Mouse (Mus musculus) bone marrow, adult 2 months (tissue): ENCODE data around the gene Gm26602. TPM values are rescaled to one million over a fixed set of nuclear protein-coding genes. Genes with fewer than 3 reads are reported as not detected.

Experiments used
- H3K27ac ChIP-seq: fragments of 200-500 bp; 2 replicates; pipeline ENCODE4 v1.5.1; 2012; ENCODE audit warnings: low read depth, mild to moderate bottlenecking, control low read depth, inconsistent platforms, low read length; ENCODE audit not compliant: control insufficient read depth, poor library complexity, insufficient read depth
- H3K4me1 ChIP-seq: fragments of 200-500 bp; 2 replicates; pipeline ENCODE4 v1.6.1; 2011; ENCODE audit warnings: low read length; ENCODE audit not compliant: control insufficient read depth, insufficient read depth
- H3K4me3 ChIP-seq: fragments of 200-500 bp; replicated peaks from 2 replicates; pipeline ENCODE3; 2011; ENCODE audit warnings: mild to moderate bottlenecking, low read depth, low read length, control low read depth; ENCODE audit not compliant: control insufficient read depth
- CTCF ChIP-seq: fragments of 200-500 bp; IDR thresholded peaks from 2 replicates; pipeline ENCODE4 v1.5.1; 2011; ENCODE audit warnings: low read length, control low read depth; ENCODE audit not compliant: control insufficient read depth, insufficient read depth
- POLR2A ChIP-seq: fragments of 200-500 bp; IDR thresholded peaks from 2 replicates; pipeline ENCODE4 v1.6.1; 2011; ENCODE audit warnings: low read depth, mild to moderate bottlenecking, control low read depth, low read length, borderline replicate concordance; ENCODE audit not compliant: control insufficient read depth
- WGBS: fragments of 180-500 bp; shearing (Covaris S2); methylation state at CpG from one replicate; pipeline ENCODE4 v1.1.7; 2018; 5-methylcytosine and 5-hydroxymethylcytosine counted together
- polyA plus RNA-seq: library from polyadenylated mRNA; stranded (reverse); fragments of >200 nt; gene quantifications from 2 replicates; pipeline ENCODE4 v1.2.4, GENCODE M21; 2011; ENCODE audit warnings: low replicate concordance; ENCODE audit not compliant: missing spikeins, insufficient read depth, insufficient read length

Gm26602 gene
- polyA plus RNA-seq, 1 experiment, result not detected

GRCm38 (mm10) chr10:79909092-79909922, 1.3 kb upstream of the Gm26602 start:
- Histone ChIP-seq H3K4me3 (no peak overlapping the region), H3K4me1 (peaks cover 4% of the 10 kb centered on the region), H3K27ac (peak overlapping the region; percentile 57)
- WGBS, result 22% methylated on average over 14 of the region's 14 CpGs
- TF ChIP-seq POLR2A (no peak), CTCF (no peak)

GRCm38 (mm10) chr10:79912412-79912811, 1.8 kb downstream of the Gm26602 start:
- H3K4me1 ChIP-seq, result peaks cover 7% of the 10 kb centered on the region
- WGBS, result 86% methylated on average over 20 of the region's 20 CpGs
- TF ChIP-seq CTCF (no peak), POLR2A (no peak)
- H3K4me3 ChIP-seq, result no peak overlapping the region
- no peak overlapping the region for H3K27ac ChIP-seq

GRCm38 (mm10) chr10:79914131-79914947, 3.7 kb downstream of the Gm26602 start:
- Histone ChIP-seq H3K4me3 (peak overlapping the region; percentile 72), H3K4me1 (peaks cover 5% of the 10 kb centered on the region), H3K27ac (peak overlapping the region; percentile 81)
- no peak for TF ChIP-seq POLR2A
- TF ChIP-seq CTCF, result no peak
- 36% methylated on average over 11 of the region's 11 CpGs for WGBS

GRCm38 (mm10) chr10:79914948-79915596, 4.4 kb downstream of the Gm26602 start:
- WGBS, result 15% methylated on average over 7 of the region's 7 CpGs
- Histone ChIP-seq H3K4me1 (peaks cover 3% of the 10 kb centered on the region), H3K4me3 (peak overlapping the region; percentile 72), H3K27ac (peak overlapping the region; percentile 81)
- TF ChIP-seq CTCF (no peak), POLR2A (no peak)

- H3K27ac ChIP-seq, result peak overlapping the region; percentile 86
- peak overlapping the region; percentile 96 for H3K4me3 ChIP-seq
- H3K4me1 ChIP-seq, result peaks cover 5% of the 10 kb centered on the region
- TF ChIP-seq CTCF, result no peak
- TF ChIP-seq POLR2A, result no peak
- 8% methylated on average over 8 of the region's 8 CpGs for WGBS
Observed at GRCm38 (mm10) chr10:79916081-79916480, 5.4 kb downstream of the Gm26602 start.

- H3K4me1 ChIP-seq, result peaks cover 5% of the 10 kb centered on the region
- H3K27ac ChIP-seq, result peak within 1 kb of the TSS; percentile 86
- 2% methylated on average over 42 of the region's 42 CpGs for WGBS
Observed at GRCm38 (mm10) chr10:79916808-79917531, 6.3 kb downstream of the Gm26602 start, which contains the start of gene Kiss1r. Kiss1r (plus strand) TSS chr10:79916971.

GRCm38 (mm10) chr10:79917532-79918100, 7.0 kb downstream of the Gm26602 start:
- peaks cover 5% of the 10 kb centered on the region for H3K4me1 ChIP-seq
- H3K4me3 ChIP-seq, result peak overlapping the region; percentile 96

More at GRCm38 (mm10) chr10:79916808-79917531, 6.3 kb downstream of the Gm26602 start, which contains the start of gene Kiss1r:
- H3K4me3 ChIP-seq, result peak within 1 kb of the TSS; percentile 96
- TF ChIP-seq CTCF (no peak), POLR2A (peak; percentile 90; the same call in 1 of the 2 replicates)

More at GRCm38 (mm10) chr10:79917532-79918100, 7.0 kb downstream of the Gm26602 start:
- WGBS, result 73% methylated on average over 5 of the region's 5 CpGs
- no peak overlapping the region for H3K27ac ChIP-seq
- no peak for TF ChIP-seq POLR2A
- no peak for TF ChIP-seq CTCF
